ENCODE assay signal across 19 mouse cellular contexts in genomic region chr10:9362306-9362865, GRCm38 (mm10).
"Had no signal": no experiment of that assay in that cellular context is flagged by ENCODE, and none has a peak within 500 bp of the region (broad histone marks: within the 10 kb centered on the region; RNA-seq: fewer than 3 reads in every experiment).

No protein-coding gene starts in this region.

- H3K9me3 ChIP-seq: limb, embryonic 12.5 days; limb, embryonic 15.5 days; midbrain, embryonic 13.5 days; neural tube, embryonic 13.5 days; stomach, embryonic 15.5 days had no signal

- H3K9ac ChIP-seq: limb, embryonic 12.5 days; limb, embryonic 15.5 days; liver, embryonic 14.5 days; liver, postnatal 0 days; lung, embryonic 14.5 days; midbrain, embryonic 13.5 days; neural tube, embryonic 13.5 days; stomach, embryonic 15.5 days had no signal

- H3K4me1 ChIP-seq: limb, embryonic 12.5 days; limb, embryonic 15.5 days; neural tube, embryonic 13.5 days; stomach, embryonic 15.5 days had no signal

- H3K4me3 ChIP-seq: limb, embryonic 12.5 days; limb, embryonic 15.5 days; midbrain, embryonic 13.5 days; myocyte; neural tube, embryonic 13.5 days; stomach, embryonic 15.5 days had no signal

- H3K27ac ChIP-seq: limb, embryonic 12.5 days; limb, embryonic 15.5 days; liver, embryonic 14.5 days; macrophage; midbrain, embryonic 13.5 days; neural tube, embryonic 13.5 days; stomach, embryonic 15.5 days had no signal

- H3K27me3 ChIP-seq: limb, embryonic 12.5 days; limb, embryonic 15.5 days; midbrain, embryonic 13.5 days; neural tube, embryonic 13.5 days; stomach, embryonic 15.5 days had no signal

- H3K36me3 ChIP-seq: limb, embryonic 12.5 days; limb, embryonic 15.5 days; midbrain, embryonic 13.5 days; neural tube, embryonic 13.5 days; stomach, embryonic 15.5 days had no signal

- DNase-seq: kidney, adult 18-20 months; kidney, adult 9 months; kidney, postnatal 14 days; kidney, postnatal 4 days; layer of hippocampus, postnatal 36 days; liver, postnatal 0 days; lung, embryonic 14.5 days; retina, postnatal 1 day; right cerebral cortex, postnatal 25 days; spleen, adult 18-20 months; thymus, postnatal 25 days had no signal
